Mouse (Mus musculus) heart, embryonic 14.5 days (tissue): ENCODE measurements around the gene Specc1l. TPM values are rescaled to one million over a fixed set of nuclear protein-coding genes. Genes with fewer than 3 reads are reported as not detected.
A peak's percentile ranks its signal among the peaks of the same experiment; 100 is the strongest.

ENCODE experiments used
- ATAC-seq: fragments of 200-750 bp; cut with Nextera tagmentation; 2 replicates; pipeline ENCODE4 v1.8.0; 2017; ENCODE audit warnings: low read depth, moderate TSS enrichment; ENCODE audit not compliant: insufficient number of reproducible peaks, insufficient read depth, low FRiP score
- H3K27ac ChIP-seq, 2 experiments: fragments of 200-500 bp in 1 of 2; fragments of 300-500 bp in 1 of 2; sonication (generic) in 1 of 2; replicated peaks in 1 of 2; 2 replicates each; pipeline ENCODE4 v1.5.1; 2012 to 2014; ENCODE audit warnings: low read depth in 2 of 2, low read length in 2 of 2, control low read depth in 1 of 2, mild to moderate bottlenecking in 1 of 2, mixed read lengths in 1 of 2; ENCODE audit not compliant: control insufficient read depth in 1 of 2, insufficient read depth in 1 of 2
- H3K27me3 ChIP-seq: fragments of 300-500 bp; sonication (generic); 2 replicates; pipeline ENCODE4 v1.6.1; 2014; ENCODE audit warnings: mild to moderate bottlenecking, low read length, control low read depth; ENCODE audit not compliant: control insufficient read depth, insufficient read depth
- H3K36me3 ChIP-seq: fragments of 300-500 bp; sonication (generic); 2 replicates; pipeline ENCODE4 v1.6.1; 2014; ENCODE audit warnings: mild to moderate bottlenecking, control low read depth, low read length, mixed read lengths; ENCODE audit not compliant: control insufficient read depth, insufficient read depth
- H3K4me1 ChIP-seq, 2 experiments: fragments of 200-500 bp in 1 of 2; fragments of 300-500 bp in 1 of 2; sonication (generic) in 1 of 2; 2 replicates each; pipeline ENCODE4 v1.6.1; 2012 to 2014; ENCODE audit warnings: low read length in 2 of 2, control low read depth in 1 of 2, mixed read lengths in 1 of 2; ENCODE audit not compliant: control insufficient read depth in 2 of 2, insufficient read depth in 2 of 2
- H3K4me2 ChIP-seq: fragments of 300-500 bp; sonication (generic); 2 replicates; pipeline ENCODE4 v1.6.1; 2014; ENCODE audit warnings: mild to moderate bottlenecking, low read length
- H3K4me3 ChIP-seq, 2 experiments: fragments of 200-500 bp in 1 of 2; fragments of 300-500 bp in 1 of 2; sonication (generic) in 1 of 2; 2 replicates each; pipeline ENCODE4 v1.5.1; 2012 to 2014; ENCODE audit warnings: low read length in 2 of 2, mild to moderate bottlenecking in 2 of 2, control low read depth in 1 of 2, low read depth in 1 of 2, moderate library complexity in 1 of 2; ENCODE audit not compliant: control insufficient read depth in 1 of 2, insufficient read depth in 1 of 2
- H3K9ac ChIP-seq: fragments of 300-500 bp; sonication (generic); 2 replicates; pipeline ENCODE4 v1.6.1; 2014; ENCODE audit warnings: mild to moderate bottlenecking, low read length
- H3K9me3 ChIP-seq: fragments of 300-500 bp; sonication (generic); 2 replicates; pipeline ENCODE4 v1.6.1; 2016; ENCODE audit warnings: low read length, control low read depth; ENCODE audit not compliant: control insufficient read depth
- WGBS: fragments of 180-500 bp; shearing (Covaris S2); extraction: QIAGEN DNeasy Blood & Tissue Kit; methylation state at CpG from one replicate; pipeline ENCODE4 v1.1.7; 2014; 5-methylcytosine and 5-hydroxymethylcytosine counted together
- polyA plus RNA-seq: library from polyadenylated mRNA; unstranded; fragments of >200 nt; fragmentation: Nextera tagmentation; extraction: Ambion mirVana; gene quantifications from 2 replicates; pipeline ENCODE4 v1.2.1, GENCODE M21; 2014

The Specc1l gene
- polyA plus RNA-seq, 1 experiment from 2014 or later: 16.7 TPM

DNA sequence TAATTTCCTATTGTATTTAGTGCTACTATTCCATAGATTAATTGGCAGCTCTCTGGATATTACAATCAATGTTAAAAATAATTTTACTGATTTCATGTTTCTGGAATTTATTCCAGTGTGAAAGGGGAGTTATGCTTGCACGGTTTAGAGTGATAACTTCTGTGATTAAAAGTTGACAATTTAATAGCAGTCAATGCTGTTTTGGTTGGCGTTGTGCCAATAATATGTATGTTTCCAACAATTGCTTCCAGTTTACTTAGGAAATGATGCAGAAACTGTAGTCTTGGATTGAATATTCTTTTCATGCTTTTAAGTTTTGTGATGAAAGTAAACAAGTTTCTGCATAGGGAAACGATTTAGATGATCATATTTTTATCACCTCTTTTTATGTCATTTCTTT, 45.5 kb downstream of the Specc1l start:
- 56% methylated on average over 3 of the region's 3 CpGs for WGBS
- H3K9me3 ChIP-seq: no peaks in the 10 kb centered on the region
- peaks cover 5 to 11% of the 10 kb centered on the region in 2 experiments for H3K4me1 ChIP-seq
- no peak overlapping the region for H3K4me2 ChIP-seq
- H3K36me3 ChIP-seq: peaks cover 55% of the 10 kb centered on the region
- H3K4me3 ChIP-seq: no peak overlapping the region
- no peak for ATAC-seq
- no peak overlapping the region for H3K9ac ChIP-seq
- H3K27me3 ChIP-seq: no peaks in the 10 kb centered on the region
- no peak overlapping the region for H3K27ac ChIP-seq

DNA sequence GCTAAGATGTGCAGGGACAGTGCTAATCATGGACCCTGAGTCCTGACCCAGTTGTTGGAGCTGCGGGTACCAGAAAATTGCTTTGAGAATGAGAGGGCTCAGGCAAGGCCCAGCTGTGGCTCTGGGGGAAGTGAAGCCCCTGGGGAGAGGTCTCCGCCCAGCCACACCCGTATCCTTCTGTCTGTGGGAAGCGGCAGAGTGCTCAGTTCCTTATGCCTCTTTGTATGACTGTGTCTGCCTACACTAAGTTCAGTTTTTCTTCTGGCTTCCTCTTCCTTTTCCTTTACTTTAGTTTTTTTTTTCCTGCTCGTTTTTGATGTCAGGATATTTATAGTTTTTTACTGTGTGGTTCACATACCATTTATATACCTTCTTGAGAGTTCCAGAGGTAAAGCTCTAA, 46.4 kb downstream of the Specc1l start:
- 72% methylated on average over 5 of the region's 5 CpGs for WGBS
- peaks cover 59% of the 10 kb centered on the region for H3K36me3 ChIP-seq
- H3K27ac ChIP-seq: peak overlapping the region in 1 of 2 experiments; percentile 30; a peak in 2 of 4 replicates

DNA sequence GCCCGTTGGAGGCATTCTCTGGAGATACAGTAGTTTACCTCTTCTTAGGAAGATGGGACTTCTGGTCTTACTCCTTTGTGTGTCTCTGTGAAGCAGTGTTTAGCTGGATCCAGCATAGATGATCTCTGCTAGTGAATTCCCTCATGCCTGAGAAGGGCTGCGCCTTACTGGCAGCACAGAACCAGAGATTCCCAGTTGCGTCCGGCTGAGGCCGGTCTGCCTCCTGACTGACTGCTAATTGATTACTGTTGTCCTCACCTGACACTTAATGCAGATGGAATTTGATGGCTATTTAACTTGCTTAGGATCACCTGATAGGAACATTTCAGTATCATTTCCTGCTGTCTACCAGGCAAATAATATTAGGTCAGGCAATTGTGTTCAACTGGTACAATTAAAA, 49.4 kb downstream of the Specc1l start:
- Histone ChIP-seq H3K27me3 (no peaks in the 10 kb centered on the region), H3K27ac (no peak overlapping the region), H3K4me3 (no peak overlapping the region), H3K4me2 (no peak overlapping the region), H3K36me3 (peaks cover 76% of the 10 kb centered on the region), H3K9ac (no peak overlapping the region), H3K9me3 (no peaks in the 10 kb centered on the region), H3K4me1 (peaks cover 0 to 18% of the 10 kb centered on the region in 2 experiments; a peak in 3 of 4 replicates)
- 86% methylated on average over 5 of the region's 5 CpGs for WGBS
- ATAC-seq: no peak

More for the DNA sequence above, 46.4 kb downstream of the Specc1l start:
- H3K4me2 ChIP-seq: no peak overlapping the region
- no peak overlapping the region for H3K9ac ChIP-seq
- no peaks in the 10 kb centered on the region for H3K9me3 ChIP-seq
- ATAC-seq: no peak
- no peak overlapping the region for H3K4me3 ChIP-seq
- peaks cover 0 to 7% of the 10 kb centered on the region in 2 experiments; a peak in 2 of 4 replicates for H3K4me1 ChIP-seq
- no peaks in the 10 kb centered on the region for H3K27me3 ChIP-seq

DNA sequence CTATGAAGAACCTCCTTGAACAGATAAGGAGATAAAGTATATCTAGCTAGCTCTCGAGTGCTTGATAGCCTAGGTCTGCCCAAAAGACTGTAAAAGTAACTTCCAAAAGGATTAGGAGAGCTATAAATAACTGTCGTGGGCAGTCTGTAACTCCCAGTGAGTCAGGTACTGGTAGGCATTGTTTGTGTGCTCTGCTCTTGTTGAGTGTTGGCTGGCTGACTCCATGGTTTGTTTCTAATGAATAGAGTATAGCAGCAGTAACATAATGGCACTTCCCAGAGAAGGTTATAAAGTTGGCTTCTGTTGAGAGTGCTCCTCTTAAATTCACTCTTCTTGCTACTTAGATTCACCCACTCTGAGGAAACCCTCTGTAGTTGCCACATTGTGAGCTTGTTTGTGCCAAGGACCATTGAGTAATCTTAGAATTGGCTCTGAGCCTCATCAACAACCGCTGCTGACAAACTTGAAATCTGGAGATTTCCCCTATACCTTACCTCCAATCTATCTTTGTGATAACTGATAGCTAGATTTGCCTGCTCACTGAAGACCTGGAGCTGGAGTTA, 53.2 kb downstream of the Specc1l start:
- Histone ChIP-seq H3K27me3 (no peaks in the 10 kb centered on the region), H3K9me3 (no peaks in the 10 kb centered on the region), H3K4me1 (peaks cover 0 to 11% of the 10 kb centered on the region in 2 experiments; a peak in 2 of 4 replicates), H3K4me2 (no peak overlapping the region), H3K4me3 (no peak overlapping the region), H3K36me3 (peaks cover 90% of the 10 kb centered on the region), H3K27ac (peak overlapping the region; percentile 51 to 78; a peak in 3 of 4 replicates), H3K9ac (no peak overlapping the region)
- WGBS: 35% methylated on average over 3 of the region's 3 CpGs
- no peak for ATAC-seq

DNA sequence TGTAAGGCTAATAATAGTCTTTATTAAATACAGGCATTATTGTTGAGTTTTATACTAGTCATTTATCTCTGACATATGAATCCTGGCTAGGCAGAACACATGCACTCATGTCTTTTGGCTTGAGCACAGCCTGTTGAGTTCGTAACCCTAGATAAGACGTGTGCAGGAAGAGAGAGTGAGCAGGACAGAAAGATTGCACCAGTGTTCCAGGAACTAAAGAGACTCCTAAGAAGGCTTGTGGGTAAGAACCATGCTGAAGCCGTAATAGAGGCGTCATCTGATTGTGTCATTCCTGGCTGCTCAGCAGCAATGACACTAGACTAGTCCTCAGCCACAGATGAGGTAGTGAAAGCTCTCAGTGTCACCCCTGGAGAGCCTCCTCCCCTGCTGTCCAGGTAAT, 61.1 kb downstream of the Specc1l start:
- Histone ChIP-seq H3K9ac (no peak overlapping the region), H3K9me3 (no peaks in the 10 kb centered on the region), H3K4me3 (no peak overlapping the region), H3K27me3 (no peaks in the 10 kb centered on the region), H3K36me3 (peaks cover 75% of the 10 kb centered on the region), H3K27ac (0 out of 4 replicates have a peak overlapping the region, but pooled peaks of 1 of the 2 experiments have one; percentile 8), H3K4me1 (peaks cover 5 to 6% of the 10 kb centered on the region in 2 experiments; a peak in 2 of 4 replicates), H3K4me2 (no peak overlapping the region)
- ATAC-seq: no peak
- WGBS: 14% methylated on average over 4 of the region's 4 CpGs

DNA sequence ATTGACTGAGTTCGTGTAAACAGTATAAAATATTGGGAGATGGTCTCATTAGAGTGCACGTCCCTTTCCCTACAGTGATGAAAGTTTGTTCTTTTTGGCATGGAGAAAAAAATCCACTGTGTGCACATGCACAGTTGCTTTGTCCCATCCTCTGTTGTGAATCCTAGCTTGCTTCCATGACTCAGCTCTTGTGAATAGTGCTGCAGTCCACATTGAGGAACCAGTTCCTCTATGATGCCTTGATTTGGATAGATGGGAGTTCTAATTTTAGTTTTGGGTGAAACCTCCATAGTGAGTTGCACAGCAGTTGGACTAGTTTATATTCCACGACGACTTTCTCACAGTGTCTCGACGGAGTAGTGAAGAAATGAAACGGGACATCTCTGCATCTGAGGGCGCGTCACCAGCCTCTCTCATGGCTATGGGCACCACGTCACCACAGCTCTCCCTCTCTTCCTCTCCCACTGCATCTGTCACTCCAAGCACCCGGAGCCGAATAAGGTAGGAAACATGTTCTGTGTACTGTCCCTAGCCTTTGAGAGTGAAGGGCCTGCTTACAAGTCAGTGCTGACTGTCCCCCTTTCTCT, 64.6 kb downstream of the Specc1l start:
- 88% methylated on average over 12 of the region's 12 CpGs for WGBS
- H3K9me3 ChIP-seq: no peaks in the 10 kb centered on the region
- ATAC-seq: no peak
- no peak overlapping the region for H3K27ac ChIP-seq
- peaks cover 76% of the 10 kb centered on the region for H3K36me3 ChIP-seq
- no peak overlapping the region for H3K9ac ChIP-seq
- H3K4me2 ChIP-seq: no peak overlapping the region
- no peaks in the 10 kb centered on the region for H3K27me3 ChIP-seq
- H3K4me1 ChIP-seq: peaks cover 5 to 6% of the 10 kb centered on the region in 2 experiments; a peak in 2 of 4 replicates
- no peak overlapping the region for H3K4me3 ChIP-seq

DNA sequence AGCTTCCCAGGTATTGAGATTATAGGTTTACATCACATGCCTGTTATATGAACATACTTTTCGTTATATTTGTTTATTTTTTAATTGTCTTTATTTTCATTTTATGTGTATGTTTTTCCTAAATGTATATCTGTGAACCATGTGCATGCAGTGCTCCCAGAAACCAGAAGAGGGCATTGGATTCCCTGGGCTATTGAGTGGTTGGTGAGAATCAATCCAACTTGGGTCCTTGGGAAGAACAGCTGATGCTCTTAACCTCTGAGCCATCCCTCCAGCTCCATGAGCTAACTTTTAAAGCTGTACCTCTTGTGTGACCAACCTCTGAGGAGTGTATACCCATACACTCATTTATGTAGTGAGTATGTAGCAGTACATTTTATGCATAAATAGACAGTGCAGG, 65.6 kb downstream of the Specc1l start:
- Histone ChIP-seq H3K4me1 (peaks cover 2 to 6% of the 10 kb centered on the region in 2 experiments; a peak in 2 of 4 replicates), H3K4me3 (no peak overlapping the region), H3K27me3 (no peaks in the 10 kb centered on the region), H3K36me3 (peaks cover 71% of the 10 kb centered on the region), H3K9me3 (no peaks in the 10 kb centered on the region), H3K27ac (no peak overlapping the region), H3K4me2 (no peak overlapping the region), H3K9ac (no peak overlapping the region)
- WGBS: 63% methylated on average over 1 of the region's 1 CpGs
- no peak for ATAC-seq
